Mouse (Mus musculus) midbrain, embryonic 13.5 days (tissue): Measurements from ENCODE around the gene Tnrc6a. TPM values are rescaled to one million over a fixed set of nuclear protein-coding genes. Genes with fewer than 3 reads are reported as not detected.

Experiments used
- ATAC-seq: fragments of 200-750 bp; cut with Nextera tagmentation; 2 replicates; pipeline ENCODE4 v1.8.0; 2017; ENCODE audit warnings: mild to moderate bottlenecking, moderate TSS enrichment, moderate library complexity
- H3K27ac ChIP-seq: fragments of 300-500 bp; sonication (generic); 2 replicates; pipeline ENCODE4 v1.5.1; 2015; ENCODE audit warnings: inconsistent platforms, mild to moderate bottlenecking, moderate library complexity
- H3K27me3 ChIP-seq: fragments of 300-500 bp; sonication (generic); 2 replicates; pipeline ENCODE4 v1.6.1; 2015; ENCODE audit warnings: mild to moderate bottlenecking, inconsistent platforms
- H3K36me3 ChIP-seq: fragments of 300-500 bp; sonication (generic); 2 replicates; pipeline ENCODE4 v1.6.1; 2015; ENCODE audit warnings: mild to moderate bottlenecking, inconsistent platforms
- H3K4me1 ChIP-seq: fragments of 300-500 bp; sonication (generic); replicated peaks from 2 replicates; pipeline ENCODE4 v1.6.1; 2015; ENCODE audit warnings: inconsistent platforms
- H3K4me2 ChIP-seq: fragments of 300-500 bp; sonication (generic); replicated peaks from 2 replicates; pipeline ENCODE4 v1.6.1; 2015; ENCODE audit warnings: moderate library complexity, mild to moderate bottlenecking, inconsistent platforms
- H3K4me3 ChIP-seq: fragments of 300-500 bp; sonication (generic); replicated peaks from 2 replicates; pipeline ENCODE4 v1.5.1; 2015; ENCODE audit warnings: mild to moderate bottlenecking, inconsistent platforms
- H3K9ac ChIP-seq: fragments of 300-500 bp; sonication (generic); replicated peaks from 2 replicates; pipeline ENCODE4 v1.6.1; 2015; ENCODE audit warnings: mild to moderate bottlenecking, inconsistent platforms
- H3K9me3 ChIP-seq: fragments of 300-500 bp; sonication (generic); 2 replicates; pipeline ENCODE4 v1.6.1; 2016; ENCODE audit warnings: mild to moderate bottlenecking, inconsistent platforms
- WGBS: fragments of 180-500 bp; shearing (Covaris S2); methylation state at CpG from one replicate; pipeline ENCODE4 v1.1.7; 2015; 5-methylcytosine and 5-hydroxymethylcytosine counted together
- polyA plus RNA-seq: library from polyadenylated mRNA; unstranded; fragments of >200 nt; fragmentation: Nextera tagmentation; extraction: Ambion mirVana; gene quantifications from 2 replicates; pipeline ENCODE4 v1.2.1, GENCODE M21; 2015

The Tnrc6a gene
- polyA plus RNA-seq, 1 experiment from 2014 or later: 62.1 TPM

DNA sequence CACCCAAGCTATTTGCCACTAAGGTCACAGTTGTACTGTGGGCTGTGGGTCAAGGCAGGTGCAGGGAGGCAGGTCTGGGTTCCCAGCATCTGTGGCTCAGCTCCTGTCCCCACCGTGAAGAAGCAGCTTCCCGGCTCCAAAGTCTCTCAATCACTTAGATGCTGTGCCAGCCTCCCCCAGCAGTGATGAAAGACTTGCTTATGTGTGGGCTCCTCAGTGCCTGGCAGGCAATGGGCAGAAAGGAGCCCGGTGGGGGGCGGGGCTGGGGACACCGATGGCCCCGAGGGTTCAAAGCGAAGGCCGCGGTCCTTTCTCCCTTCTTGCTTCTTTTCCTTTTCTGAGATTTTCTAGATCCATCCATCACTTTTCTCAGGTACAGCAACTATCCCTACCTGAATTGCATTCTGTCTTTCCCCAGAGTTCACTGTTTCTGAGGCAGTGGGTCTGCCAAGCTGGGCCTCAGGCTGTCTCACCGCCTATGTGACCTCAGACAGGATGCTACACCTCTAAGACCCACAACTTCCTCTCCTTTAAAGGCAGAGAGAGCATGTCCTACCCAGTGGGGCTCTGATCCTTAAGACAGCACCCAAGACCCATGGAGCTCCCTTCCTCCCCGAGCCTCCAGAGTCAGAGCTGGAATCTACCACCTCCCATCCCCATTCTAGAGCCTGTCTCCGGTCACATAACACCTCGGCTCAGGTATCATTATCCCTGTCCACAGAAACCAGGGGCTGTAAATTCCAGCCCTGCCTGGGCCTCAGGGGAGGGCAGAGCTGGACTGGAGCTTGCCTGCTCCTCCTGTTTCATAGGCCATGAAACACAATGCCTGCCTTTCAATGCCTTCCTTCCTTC lies 96.3 kb downstream of the Tnrc6a start:
- WGBS: 83% methylated on average over 13 of the region's 13 CpGs
- Histone ChIP-seq H3K36me3 (no peaks in the 10 kb centered on the region), H3K4me3 (no peak overlapping the region), H3K4me1 (peaks cover 4% of the 10 kb centered on the region), H3K4me2 (no peak overlapping the region), H3K27me3 (no peaks in the 10 kb centered on the region), H3K9ac (no peak overlapping the region), H3K9me3 (no peaks in the 10 kb centered on the region), H3K27ac (no peak overlapping the region)
- ATAC-seq: no peak

GRCm38 (mm10) chr7:123220633-123220942 lies 96.9 kb downstream of the Tnrc6a start:
- no peaks in the 10 kb centered on the region for H3K9me3 ChIP-seq
- H3K36me3 ChIP-seq: no peaks in the 10 kb centered on the region
- ATAC-seq: no peak
- WGBS: 71% methylated on average over 2 of the region's 2 CpGs
- no peak overlapping the region for H3K4me3 ChIP-seq
- H3K9ac ChIP-seq: no peak overlapping the region
- H3K27me3 ChIP-seq: no peaks in the 10 kb centered on the region
- H3K4me2 ChIP-seq: no peak overlapping the region
- H3K27ac ChIP-seq: no peak overlapping the region
- peaks cover 4% of the 10 kb centered on the region for H3K4me1 ChIP-seq

GRCm38 (mm10) chr7:123224076-123224475 lies 100.4 kb downstream of the Tnrc6a start:
- no peak overlapping the region for H3K27ac ChIP-seq
- H3K4me1 ChIP-seq: no peaks in the 10 kb centered on the region
- H3K36me3 ChIP-seq: no peaks in the 10 kb centered on the region
- no peak overlapping the region for H3K4me3 ChIP-seq
- no peak overlapping the region for H3K9ac ChIP-seq
- 80% methylated on average over 9 of the region's 9 CpGs for WGBS
- no peaks in the 10 kb centered on the region for H3K27me3 ChIP-seq
- no peaks in the 10 kb centered on the region for H3K9me3 ChIP-seq
- ATAC-seq: no peak
- H3K4me2 ChIP-seq: no peak overlapping the region

- H3K4me1 ChIP-seq: no peaks in the 10 kb centered on the region
- H3K9ac ChIP-seq: no peak overlapping the region
- no peak overlapping the region for H3K27ac ChIP-seq
- H3K4me3 ChIP-seq: no peak overlapping the region
- H3K36me3 ChIP-seq: no peaks in the 10 kb centered on the region
- no peaks in the 10 kb centered on the region for H3K27me3 ChIP-seq
- no peaks in the 10 kb centered on the region for H3K9me3 ChIP-seq
- WGBS: 87% methylated on average over 4 of the region's 4 CpGs
- ATAC-seq: no peak
- H3K4me2 ChIP-seq: no peak overlapping the region
These were observed 101.5 kb downstream of the Tnrc6a start for GRCm38 (mm10) chr7:123225159-123225558.

GRCm38 (mm10) chr7:123235449-123235848 lies 111.8 kb downstream of the Tnrc6a start:
- Histone ChIP-seq H3K4me2 (no peak overlapping the region), H3K27me3 (no peaks in the 10 kb centered on the region), H3K36me3 (no peaks in the 10 kb centered on the region), H3K9me3 (no peaks in the 10 kb centered on the region), H3K4me1 (peaks cover 7% of the 10 kb centered on the region), H3K27ac (no peak overlapping the region), H3K9ac (no peak overlapping the region), H3K4me3 (no peak overlapping the region)
- 22% methylated on average over 4 of the region's 4 CpGs for WGBS
- no peak for ATAC-seq

DNA sequence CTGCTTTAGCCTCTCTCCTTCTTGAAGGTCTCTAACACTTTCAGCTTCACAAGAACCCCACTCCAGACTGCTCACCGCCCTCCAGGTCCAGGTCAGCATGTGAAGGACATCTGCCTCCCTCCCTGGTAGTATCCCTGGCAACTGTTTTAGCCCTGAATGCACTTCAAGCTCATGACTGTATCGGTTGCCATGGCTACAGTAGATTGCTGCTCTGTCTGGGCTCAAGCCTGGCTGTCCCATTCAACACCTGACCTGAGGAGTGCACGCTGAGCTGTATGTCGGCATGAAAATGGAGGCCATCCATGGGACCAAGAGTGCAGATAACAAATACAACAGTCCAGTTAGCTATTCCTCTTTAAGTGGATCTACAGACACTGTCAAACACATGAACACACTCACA lies 114.9 kb downstream of the Tnrc6a start:
- no peak overlapping the region for H3K27ac ChIP-seq
- no peaks in the 10 kb centered on the region for H3K9me3 ChIP-seq
- WGBS: 50% methylated on average over 4 of the region's 4 CpGs
- no peak overlapping the region for H3K9ac ChIP-seq
- H3K4me2 ChIP-seq: no peak overlapping the region
- peak; percentile 87 for ATAC-seq
- no peak overlapping the region for H3K4me3 ChIP-seq
- no peaks in the 10 kb centered on the region for H3K36me3 ChIP-seq
- peaks cover 7% of the 10 kb centered on the region for H3K4me1 ChIP-seq
- no peaks in the 10 kb centered on the region for H3K27me3 ChIP-seq

DNA sequence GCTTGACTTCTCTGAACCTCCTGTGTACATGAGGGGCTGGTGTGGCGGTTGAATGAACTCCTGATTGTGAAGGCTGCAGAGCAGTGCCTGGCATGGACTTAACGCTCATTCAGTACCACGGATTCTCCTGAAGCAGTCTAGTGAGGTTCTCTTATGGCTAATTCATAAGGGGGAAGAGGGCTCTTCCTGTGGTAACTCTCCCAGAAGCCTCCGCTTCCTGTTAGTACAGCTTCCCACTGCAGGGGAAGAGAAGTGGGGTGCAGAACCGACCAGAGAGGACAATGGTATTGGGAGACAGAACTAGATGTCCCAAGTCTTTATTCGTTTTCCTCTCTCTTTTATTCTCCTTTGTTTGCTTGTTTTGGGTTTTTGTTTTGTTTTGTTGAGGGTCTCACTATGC lies 116.4 kb downstream of the Tnrc6a start:
- Histone ChIP-seq H3K4me3 (no peak overlapping the region), H3K4me1 (peaks cover 7% of the 10 kb centered on the region), H3K27me3 (no peaks in the 10 kb centered on the region), H3K9ac (no peak overlapping the region), H3K4me2 (no peak overlapping the region), H3K27ac (no peak overlapping the region), H3K9me3 (no peaks in the 10 kb centered on the region), H3K36me3 (no peaks in the 10 kb centered on the region)
- no peak for ATAC-seq
- WGBS: 70% methylated on average over 6 of the region's 6 CpGs

DNA sequence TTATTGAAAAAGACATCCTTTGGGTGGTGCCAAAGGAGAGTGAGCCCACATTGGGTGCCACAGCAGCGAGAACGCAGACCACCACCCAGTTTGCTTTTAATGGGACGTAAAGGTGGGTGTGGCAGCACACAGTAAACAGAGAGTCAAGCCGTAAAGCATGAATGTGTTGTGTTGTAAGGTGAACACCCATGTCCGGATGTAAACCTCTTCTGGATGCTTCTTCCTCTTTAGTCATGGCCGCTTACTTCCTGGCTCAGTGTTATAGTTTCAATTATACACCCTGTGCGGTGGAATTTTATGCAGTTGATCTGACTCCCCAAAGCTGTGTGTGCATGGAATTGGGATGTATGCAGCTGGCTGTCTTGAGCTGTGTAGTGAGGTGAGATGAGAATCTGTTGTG lies 118.6 kb downstream of the Tnrc6a start:
- H3K36me3 ChIP-seq: no peaks in the 10 kb centered on the region
- no peak for ATAC-seq
- no peak overlapping the region for H3K4me2 ChIP-seq
- 94% methylated on average over 7 of the region's 7 CpGs for WGBS
- no peak overlapping the region for H3K27ac ChIP-seq
- H3K27me3 ChIP-seq: no peaks in the 10 kb centered on the region
- H3K4me3 ChIP-seq: no peak overlapping the region
- H3K4me1 ChIP-seq: peaks cover 7% of the 10 kb centered on the region
- no peak overlapping the region for H3K9ac ChIP-seq
- no peaks in the 10 kb centered on the region for H3K9me3 ChIP-seq

GRCm38 (mm10) chr7:123244833-123245232 lies 121.1 kb downstream of the Tnrc6a start:
- ATAC-seq: no peak
- no peak overlapping the region for H3K4me2 ChIP-seq
- no peak overlapping the region for H3K4me3 ChIP-seq
- H3K9ac ChIP-seq: no peak overlapping the region
- no peaks in the 10 kb centered on the region for H3K4me1 ChIP-seq
- WGBS: 74% methylated on average over 1 of the region's 1 CpGs
- no peaks in the 10 kb centered on the region for H3K9me3 ChIP-seq
- no peaks in the 10 kb centered on the region for H3K36me3 ChIP-seq
- no peak overlapping the region for H3K27ac ChIP-seq
- H3K27me3 ChIP-seq: no peaks in the 10 kb centered on the region

Other genes with a start within 250 kb of the Tnrc6a start
- 31.3 and 34.1 TPM in 2 replicates for gene Rbbp6, start 158.2 kb upstream of the Tnrc6a start, polyA plus RNA-seq
- gene Slc5a11, start 90.9 kb downstream of the Tnrc6a start, polyA plus RNA-seq: 0.13 and 0.34 TPM in 2 replicates
- 85.3 and 89.9 TPM in 2 replicates for gene Lcmt1, start 245.9 kb downstream of the Tnrc6a start, polyA plus RNA-seq
- 12.7 and 13.6 TPM in 2 replicates for gene Arhgap17, start 246.0 kb downstream of the Tnrc6a start, polyA plus RNA-seq